Mouse (Mus musculus): ENCODE measurements around the gene Ifna13. TPM values are rescaled to one million over a fixed set of nuclear protein-coding genes. Genes with fewer than 3 reads are reported as not detected.

Gene Ifna13
- polyA plus RNA-seq, 1 experiment: not detected

GRCm38 (mm10) chr4:88603276-88603675 is 41.0 kb downstream of the Ifna13 start, which contains the start of gene Ifna12:
Gene Ifna12, minus strand, starts transcription at chr4:88603376.
- Histone ChIP-seq H3K4me3 (ENCODE audit: low read depth, low read length) (no peak within 1 kb of the TSS), H3K27me3 (ENCODE audit: control insufficient read depth, insufficient read depth, low read length) (no peaks in the 10 kb centered on the region), H3K27ac (ENCODE audit: insufficient read depth, low read depth, low read length) (no peak within 1 kb of the TSS), H3K4me1 (ENCODE audit: control insufficient read depth, insufficient read depth, insufficient read length, low read length) (no peaks in the 10 kb centered on the region), H3K36me3 (ENCODE audit: control insufficient read depth, insufficient read depth, low read length) (no peaks in the 10 kb centered on the region)
- TF ChIP-seq POLR2A (IDR thresholded peaks at IDR 0.05; ENCODE audit: low read depth, low read length) (no peak), CTCF (IDR thresholded peaks at IDR 0.05; ENCODE audit: extremely low read depth, insufficient read length, insufficient replicate concordance, low read depth, low read length) (no peak)

Other genes with a start within 250 kb of the Ifna13 start
- gene Hacd4, start 205.5 kb downstream of the Ifna13 start, polyA plus RNA-seq (2012; rRNA removed): 0.29 and 0.41 TPM in 2 replicates
- not detected in 2 replicates for gene Ifnb1, start 121.7 kb downstream of the Ifna13 start, polyA plus RNA-seq (2012; rRNA removed)
- gene Ifna15, start 86.2 kb downstream of the Ifna13 start, polyA plus RNA-seq (2012; rRNA removed): not detected in 2 replicates
- not detected in 2 replicates for gene Ifna14, start 72.7 kb downstream of the Ifna13 start, polyA plus RNA-seq (2012; rRNA removed)
- gene Ifna9, start 52.1 kb downstream of the Ifna13 start, polyA plus RNA-seq (2012; rRNA removed): not detected in 2 replicates
- gene Ifna12, start 41.1 kb downstream of the Ifna13 start, polyA plus RNA-seq (2012; rRNA removed): not detected in 2 replicates
- gene C87499, start 10.0 kb downstream of the Ifna13 start, polyA plus RNA-seq (2012; rRNA removed): not detected in 2 replicates
- gene Ifna16, start 32.5 kb upstream of the Ifna13 start, polyA plus RNA-seq (2012; rRNA removed): not detected in 2 replicates
- not detected in 2 replicates for gene Ifna2, start 39.5 kb upstream of the Ifna13 start, polyA plus RNA-seq (2012; rRNA removed)
- not detected in 2 replicates for gene Ifnab, start 46.9 kb upstream of the Ifna13 start, polyA plus RNA-seq (2012; rRNA removed)
- gene Gm26566, start 77.3 kb upstream of the Ifna13 start, polyA plus RNA-seq (2012; rRNA removed): 0.68 TPM in 1 of 2 replicates, not detected in the other
- 6.5 and 11.3 TPM in 2 replicates for gene Klhl9, start 78.0 kb upstream of the Ifna13 start, polyA plus RNA-seq (2012; rRNA removed)
- gene Gm13271, start 110.4 kb upstream of the Ifna13 start, polyA plus RNA-seq (2012; rRNA removed): not detected in 2 replicates
- gene Gm13283, start 115.7 kb upstream of the Ifna13 start, polyA plus RNA-seq (2012; rRNA removed): 0.08 TPM in 2 replicates
- gene Gm13290, start 129.4 kb upstream of the Ifna13 start, polyA plus RNA-seq (2012; rRNA removed): not detected in 2 replicates
- gene Gm13289, start 132.5 kb upstream of the Ifna13 start, polyA plus RNA-seq (2012; rRNA removed): not detected in 2 replicates
- gene Gm13272, start 135.4 kb upstream of the Ifna13 start, polyA plus RNA-seq (2012; rRNA removed): not detected in 2 replicates
- gene Ifnz, start 137.7 kb upstream of the Ifna13 start, polyA plus RNA-seq (2012; rRNA removed): not detected in 2 replicates
- not detected in 2 replicates for gene Gm13276, start 141.2 kb upstream of the Ifna13 start, polyA plus RNA-seq (2012; rRNA removed)
- gene Gm13277, start 144.2 kb upstream of the Ifna13 start, polyA plus RNA-seq (2012; rRNA removed): not detected in 2 replicates
- not detected in 2 replicates for gene Gm13278, start 147.1 kb upstream of the Ifna13 start, polyA plus RNA-seq (2012; rRNA removed)
- gene Gm13275, start 150.0 kb upstream of the Ifna13 start, polyA plus RNA-seq (2012; rRNA removed): not detected in 2 replicates
- not detected in 2 replicates for gene Gm13279, start 152.9 kb upstream of the Ifna13 start, polyA plus RNA-seq (2012; rRNA removed)
- not detected in 2 replicates for gene Gm13285, start 155.2 kb upstream of the Ifna13 start, polyA plus RNA-seq (2012; rRNA removed)
- not detected in 2 replicates for gene Gm13287, start 158.8 kb upstream of the Ifna13 start, polyA plus RNA-seq (2012; rRNA removed)
- not detected in 2 replicates for gene Gm13288, start 161.1 kb upstream of the Ifna13 start, polyA plus RNA-seq (2012; rRNA removed)
- not detected in 2 replicates for gene Ifna7, start 171.8 kb upstream of the Ifna13 start, polyA plus RNA-seq (2012; rRNA removed)
- not detected in 2 replicates for gene Ifna11, start 175.5 kb upstream of the Ifna13 start, polyA plus RNA-seq (2012; rRNA removed)
- not detected in 2 replicates for gene Ifna6, start 183.0 kb upstream of the Ifna13 start, polyA plus RNA-seq (2012; rRNA removed)
- not detected in 2 replicates for gene Ifna5, start 191.1 kb upstream of the Ifna13 start, polyA plus RNA-seq (2012; rRNA removed)
- not detected in 2 replicates for gene Ifna4, start 197.4 kb upstream of the Ifna13 start, polyA plus RNA-seq (2012; rRNA removed)
- not detected in 2 replicates for gene Ifna1, start 205.6 kb upstream of the Ifna13 start, polyA plus RNA-seq (2012; rRNA removed)
- 0.42 TPM in 1 of 2 replicates, not detected in the other for gene Ifne, start 235.7 kb upstream of the Ifna13 start, polyA plus RNA-seq (2012; rRNA removed)

Data from small intestine, adult 2 months (tissue).